Mouse (Mus musculus) spleen, adult 2 months (tissue): ENCODE data around the gene Slc13a2.

ENCODE experiments used
- CTCF ChIP-seq: fragments of 200-500 bp; IDR thresholded peaks from 2 replicates; pipeline ENCODE4 v1.5.1; 2011; ENCODE audit warnings: mild to moderate bottlenecking, inconsistent platforms; ENCODE audit not compliant: insufficient read depth, insufficient read length, insufficient replicate concordance; ENCODE audit errors: extremely low read depth
- POLR2A ChIP-seq: fragments of 200-500 bp; IDR thresholded peaks from 2 replicates; pipeline ENCODE4 v1.6.1; 2011; ENCODE audit warnings: low read depth, low read length, inconsistent platforms

DNA sequence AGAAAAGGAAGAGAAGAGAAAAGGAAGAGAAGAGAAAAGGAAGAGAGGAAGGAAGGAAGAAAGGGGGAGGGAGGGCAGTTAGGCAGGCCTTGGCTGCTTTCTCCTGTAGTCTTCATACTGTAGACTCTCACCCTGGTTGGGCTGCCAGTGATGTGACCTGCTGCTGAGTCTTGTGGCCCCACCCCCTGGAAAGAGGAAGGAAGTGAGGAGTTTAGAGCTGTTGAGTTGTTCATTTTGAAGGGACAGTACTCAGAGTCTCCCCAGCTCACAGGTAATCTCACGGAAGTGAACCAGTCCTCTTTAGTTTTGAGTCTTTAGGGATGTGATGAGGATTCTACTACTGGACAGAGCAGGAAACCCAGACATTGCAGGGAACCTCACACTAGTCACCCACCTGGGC is 68.9 kb downstream of the Slc13a2 start:
- TF ChIP-seq POLR2A (no peak), CTCF (no peak)
